Mouse (Mus musculus): ENCODE measurements around the gene Mapkapk3. TPM values are rescaled to one million over a fixed set of nuclear protein-coding genes. Genes with fewer than 3 reads are reported as not detected.

Mapkapk3 gene
- polyA plus RNA-seq, 1 experiment from 2014 or later = 24.8 TPM

DNA sequence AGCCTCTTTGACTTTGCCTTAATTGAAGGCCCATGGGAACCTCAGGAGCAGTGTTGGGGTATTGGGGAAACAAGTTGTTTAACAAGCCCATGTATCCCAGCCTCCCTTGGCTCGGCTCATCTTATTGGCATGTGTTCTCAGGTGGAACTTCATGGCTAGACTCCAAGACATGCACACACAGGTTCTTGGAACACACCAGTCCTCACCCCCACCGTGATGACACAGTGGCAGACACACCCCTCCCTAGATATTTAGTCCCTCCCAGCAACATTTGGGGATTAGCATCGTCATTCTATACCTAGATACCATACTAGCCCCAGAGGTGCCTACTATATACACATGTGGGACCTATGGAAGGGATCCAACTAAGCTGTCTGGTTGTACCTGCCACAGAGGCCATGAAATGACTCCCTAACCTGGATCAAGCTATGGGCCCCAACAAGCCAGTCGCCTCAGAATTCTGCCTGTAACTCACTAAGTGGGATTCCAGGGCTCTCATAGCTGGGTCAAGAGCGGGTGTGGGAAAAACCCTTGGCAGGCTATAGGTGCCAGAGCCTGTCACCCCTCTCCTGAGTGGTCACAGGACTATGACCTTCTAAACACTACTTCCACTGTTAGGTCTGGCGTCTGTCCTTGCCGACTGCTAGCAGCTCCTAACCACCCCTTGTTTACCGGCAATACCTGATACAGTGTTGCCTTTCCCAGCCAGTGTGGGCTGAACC, 8.5 kb upstream of the Mapkapk3 start:
- H3K4me3 ChIP-seq (ENCODE audit: low read depth, low read length) = peak overlapping the region; percentile 63; the same call in 1 of the 2 replicates
- 70% methylated on average over 8 of the region's 8 CpGs for WGBS
- ATAC-seq (ENCODE audit: insufficient number of reproducible peaks, insufficient read depth, low FRiP score, low read depth) = no peak
- H3K27ac ChIP-seq (ENCODE audit: low read length) = 0 out of 2 replicates have a peak overlapping the region, but pooled peaks have one; percentile 28
- no peaks in the 10 kb centered on the region for H3K9me3 ChIP-seq (ENCODE audit: control insufficient read depth, low read depth, low read length)
- peak overlapping the region; percentile 73 for H3K4me2 ChIP-seq (replicated peaks; ENCODE audit: low read depth, low read length)
- H3K27me3 ChIP-seq (ENCODE audit: control insufficient read depth, insufficient read depth, low read length) = no peaks in the 10 kb centered on the region
- peaks cover 18% of the 10 kb centered on the region; the same call in 1 of the 2 replicates for H3K4me1 ChIP-seq (ENCODE audit: control insufficient read depth, insufficient read depth, low read length)
- H3K36me3 ChIP-seq (ENCODE audit: control insufficient read depth, insufficient read depth, low read length) = peaks cover 13% of the 10 kb centered on the region
- H3K9ac ChIP-seq (replicated peaks; ENCODE audit: low read depth, low read length) = no peak overlapping the region

DNA sequence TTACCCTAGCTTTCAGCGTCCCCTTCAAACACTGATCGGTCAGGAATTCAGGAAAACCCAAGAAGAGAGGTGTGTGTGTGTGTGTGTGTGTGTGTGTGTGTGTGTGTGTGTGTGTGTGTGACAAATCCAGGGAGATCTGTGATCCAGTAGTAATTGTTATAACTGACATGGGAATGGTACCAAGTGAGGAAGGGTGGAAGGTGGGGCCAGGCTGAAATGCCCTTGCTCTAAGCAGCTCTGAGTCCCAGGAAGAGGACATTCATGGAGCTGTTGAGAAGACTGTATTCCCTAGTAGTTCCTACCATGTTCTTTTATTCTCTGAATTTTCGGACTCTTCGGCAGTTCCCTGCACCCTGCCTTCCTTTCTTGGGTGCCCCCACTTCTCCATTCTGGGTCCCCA, 8.0 kb upstream of the Mapkapk3 start:
- Histone ChIP-seq H3K27ac (ENCODE audit: low read length) (no peak overlapping the region), H3K4me3 (ENCODE audit: low read depth, low read length) (peak overlapping the region; percentile 63), H3K36me3 (ENCODE audit: control insufficient read depth, insufficient read depth, low read length) (peaks cover 13% of the 10 kb centered on the region), H3K4me1 (ENCODE audit: control insufficient read depth, insufficient read depth, low read length) (peaks cover 18% of the 10 kb centered on the region; the same call in 1 of the 2 replicates), H3K27me3 (ENCODE audit: control insufficient read depth, insufficient read depth, low read length) (no peaks in the 10 kb centered on the region), H3K9ac (replicated peaks; ENCODE audit: low read depth, low read length) (peak overlapping the region; percentile 59; the same call in 1 of the 2 replicates), H3K9me3 (ENCODE audit: control insufficient read depth, low read depth, low read length) (no peaks in the 10 kb centered on the region), H3K4me2 (replicated peaks; ENCODE audit: low read depth, low read length) (peak overlapping the region; percentile 73)
- no peak for ATAC-seq (ENCODE audit: insufficient number of reproducible peaks, insufficient read depth, low FRiP score, low read depth)
- 70% methylated on average over 4 of the region's 4 CpGs for WGBS

GRCm38 (mm10) chr9:107297059-107297458, 7.4 kb upstream of the Mapkapk3 start:
- no peak for ATAC-seq (ENCODE audit: insufficient number of reproducible peaks, insufficient read depth, low FRiP score, low read depth)
- Histone ChIP-seq H3K4me3 (ENCODE audit: low read depth, low read length) (peak overlapping the region; percentile 63), H3K9ac (replicated peaks; ENCODE audit: low read depth, low read length) (peak overlapping the region; percentile 59), H3K4me2 (replicated peaks; ENCODE audit: low read depth, low read length) (peak overlapping the region; percentile 73), H3K36me3 (ENCODE audit: control insufficient read depth, insufficient read depth, low read length) (peaks cover 13% of the 10 kb centered on the region), H3K27me3 (ENCODE audit: control insufficient read depth, insufficient read depth, low read length) (no peaks in the 10 kb centered on the region), H3K9me3 (ENCODE audit: control insufficient read depth, low read depth, low read length) (no peaks in the 10 kb centered on the region), H3K4me1 (ENCODE audit: control insufficient read depth, insufficient read depth, low read length) (peaks cover 18% of the 10 kb centered on the region; the same call in 1 of the 2 replicates), H3K27ac (ENCODE audit: low read length) (peak overlapping the region; percentile 59; the same call in 1 of the 2 replicates)
- WGBS = 7% methylated on average over 16 of the region's 16 CpGs

DNA sequence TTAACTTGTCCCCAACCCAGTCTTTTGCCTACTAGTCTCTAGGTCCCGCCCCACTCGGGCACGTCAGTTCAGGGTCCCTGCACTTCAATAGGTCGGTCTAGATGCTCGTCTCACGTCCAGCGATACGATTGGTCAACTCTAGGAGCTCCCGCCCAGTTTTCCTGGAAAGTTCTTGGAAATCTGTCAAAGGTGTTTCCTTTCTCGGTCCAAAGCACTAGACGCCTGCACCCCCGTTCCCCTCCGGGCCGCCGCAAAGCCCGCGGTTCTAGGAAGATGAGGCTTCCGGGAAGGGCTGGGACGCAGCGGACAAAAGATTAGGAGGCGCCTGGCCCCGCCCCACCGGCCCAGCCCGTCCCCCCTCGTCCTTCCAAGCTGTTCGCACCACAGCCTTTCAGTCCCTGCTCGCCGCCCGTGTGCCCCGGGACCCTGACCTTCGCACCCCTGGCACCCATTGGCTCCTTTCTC, 6.9 kb upstream of the Mapkapk3 start:
- Histone ChIP-seq H3K27ac (ENCODE audit: low read length) (peak overlapping the region; percentile 59; the same call in 1 of the 2 replicates), H3K4me3 (ENCODE audit: low read depth, low read length) (peak overlapping the region; percentile 63), H3K9me3 (ENCODE audit: control insufficient read depth, low read depth, low read length) (no peaks in the 10 kb centered on the region), H3K27me3 (ENCODE audit: control insufficient read depth, insufficient read depth, low read length) (no peaks in the 10 kb centered on the region), H3K9ac (replicated peaks; ENCODE audit: low read depth, low read length) (peak overlapping the region; percentile 59), H3K4me2 (replicated peaks; ENCODE audit: low read depth, low read length) (peak overlapping the region; percentile 73), H3K4me1 (ENCODE audit: control insufficient read depth, insufficient read depth, low read length) (peaks cover 18% of the 10 kb centered on the region; the same call in 1 of the 2 replicates), H3K36me3 (ENCODE audit: control insufficient read depth, insufficient read depth, low read length) (peaks cover 8% of the 10 kb centered on the region)
- peak; percentile 94 for ATAC-seq (ENCODE audit: insufficient number of reproducible peaks, insufficient read depth, low FRiP score, low read depth)
- WGBS = under 1% methylated on average over 31 of the region's 31 CpGs

- peak overlapping the region; percentile 73 for H3K4me2 ChIP-seq (replicated peaks; ENCODE audit: low read depth, low read length)
- H3K4me3 ChIP-seq (ENCODE audit: low read depth, low read length) = peak overlapping the region; percentile 63
- 4% methylated on average over 14 of the region's 14 CpGs for WGBS
- peaks cover 18% of the 10 kb centered on the region; the same call in 1 of the 2 replicates for H3K4me1 ChIP-seq (ENCODE audit: control insufficient read depth, insufficient read depth, low read length)
- H3K27me3 ChIP-seq (ENCODE audit: control insufficient read depth, insufficient read depth, low read length) = no peaks in the 10 kb centered on the region
- peak; percentile 24 for ATAC-seq (ENCODE audit: insufficient number of reproducible peaks, insufficient read depth, low FRiP score, low read depth)
- no peaks in the 10 kb centered on the region for H3K9me3 ChIP-seq (ENCODE audit: control insufficient read depth, low read depth, low read length)
- peaks cover 3% of the 10 kb centered on the region; the same call in 1 of the 2 replicates for H3K36me3 ChIP-seq (ENCODE audit: control insufficient read depth, insufficient read depth, low read length)
- peak overlapping the region; percentile 52; the same call in 1 of the 2 replicates for H3K27ac ChIP-seq (ENCODE audit: low read length)
- 0 out of 2 replicates have a peak overlapping the region, but pooled peaks have one; percentile 14 for H3K9ac ChIP-seq (replicated peaks; ENCODE audit: low read depth, low read length)
Measured at GRCm38 (mm10) chr9:107296041-107296440, 6.4 kb upstream of the Mapkapk3 start.

GRCm38 (mm10) chr9:107296016-107296040, 6.2 kb upstream of the Mapkapk3 start, which contains the start of gene Cish:
Gene Cish, plus strand, starts transcription at chr9:107296026.
- peak within 1 kb of the TSS; percentile 59; the same call in 1 of the 2 replicates for H3K27ac ChIP-seq (ENCODE audit: low read length)

GRCm38 (mm10) chr9:107295616-107296015, 5.9 kb upstream of the Mapkapk3 start:
- Histone ChIP-seq H3K9ac (replicated peaks; ENCODE audit: low read depth, low read length) (no peak overlapping the region), H3K4me1 (ENCODE audit: control insufficient read depth, insufficient read depth, low read length) (peaks cover 18% of the 10 kb centered on the region; the same call in 1 of the 2 replicates), H3K36me3 (ENCODE audit: control insufficient read depth, insufficient read depth, low read length) (no peaks in the 10 kb centered on the region; the same call in 1 of the 2 replicates), H3K4me3 (ENCODE audit: low read depth, low read length) (peak overlapping the region; percentile 63; the same call in 1 of the 2 replicates), H3K4me2 (replicated peaks; ENCODE audit: low read depth, low read length) (peak overlapping the region; percentile 73), H3K9me3 (ENCODE audit: control insufficient read depth, low read depth, low read length) (no peaks in the 10 kb centered on the region), H3K27me3 (ENCODE audit: control insufficient read depth, insufficient read depth, low read length) (no peaks in the 10 kb centered on the region), H3K27ac (ENCODE audit: low read length) (no peak overlapping the region)
- 54% methylated on average over 4 of the region's 4 CpGs for WGBS
- ATAC-seq (ENCODE audit: insufficient number of reproducible peaks, insufficient read depth, low FRiP score, low read depth) = no peak

More at GRCm38 (mm10) chr9:107296016-107296040, 6.2 kb upstream of the Mapkapk3 start, which contains the start of gene Cish:
- peak within 1 kb of the TSS; percentile 73 for H3K4me2 ChIP-seq (replicated peaks; ENCODE audit: low read depth, low read length)
- no peaks in the 10 kb centered on the region for H3K9me3 ChIP-seq (ENCODE audit: control insufficient read depth, low read depth, low read length)
- peaks cover under 1% of the 10 kb centered on the region; the same call in 1 of the 2 replicates for H3K36me3 ChIP-seq (ENCODE audit: control insufficient read depth, insufficient read depth, low read length)
- H3K4me1 ChIP-seq (ENCODE audit: control insufficient read depth, insufficient read depth, low read length) = peaks cover 18% of the 10 kb centered on the region; the same call in 1 of the 2 replicates
- no peaks in the 10 kb centered on the region for H3K27me3 ChIP-seq (ENCODE audit: control insufficient read depth, insufficient read depth, low read length)
- H3K9ac ChIP-seq (replicated peaks; ENCODE audit: low read depth, low read length) = peak within 1 kb of the TSS; percentile 59
- ATAC-seq (ENCODE audit: insufficient number of reproducible peaks, insufficient read depth, low FRiP score, low read depth) = no peak
- peak within 1 kb of the TSS; percentile 63 for H3K4me3 ChIP-seq (ENCODE audit: low read depth, low read length)

GRCm38 (mm10) chr9:107294249-107294648, 4.6 kb upstream of the Mapkapk3 start:
- Histone ChIP-seq H3K4me1 (ENCODE audit: control insufficient read depth, insufficient read depth, low read length) (peaks cover 17% of the 10 kb centered on the region; the same call in 1 of the 2 replicates), H3K9me3 (ENCODE audit: control insufficient read depth, low read depth, low read length) (no peaks in the 10 kb centered on the region), H3K27ac (ENCODE audit: low read length) (no peak overlapping the region), H3K4me2 (replicated peaks; ENCODE audit: low read depth, low read length) (no peak overlapping the region), H3K36me3 (ENCODE audit: control insufficient read depth, insufficient read depth, low read length) (no peaks in the 10 kb centered on the region), H3K9ac (replicated peaks; ENCODE audit: low read depth, low read length) (no peak overlapping the region), H3K27me3 (ENCODE audit: control insufficient read depth, insufficient read depth, low read length) (no peaks in the 10 kb centered on the region), H3K4me3 (ENCODE audit: low read depth, low read length) (no peak overlapping the region)
- 3% methylated on average over 6 of the region's 6 CpGs for WGBS
- ATAC-seq (ENCODE audit: insufficient number of reproducible peaks, insufficient read depth, low FRiP score, low read depth) = no peak

Data from stomach, embryonic 14.5 days (tissue).